Mouse (Mus musculus) myocyte (in vitro differentiated cells): ENCODE measurements around the gene Tff3. TPM values are rescaled to one million over a fixed set of nuclear protein-coding genes. Genes with fewer than 3 reads are reported as not detected.

Experiments used
- H3K27me3 ChIP-seq: one replicate; pipeline ENCODE4 v1.6.1; 2011; ENCODE audit not compliant: control insufficient read depth, insufficient read depth, insufficient read length
- H3K36me3 ChIP-seq: one replicate; pipeline ENCODE4 v1.6.1; 2011; ENCODE audit not compliant: control insufficient read depth, insufficient read depth
- H3K4me2 ChIP-seq: one replicate; pipeline ENCODE4 v1.6.1; 2011; ENCODE audit warnings: low read depth, control low read depth
- H3K4me3 ChIP-seq: one replicate; pipeline ENCODE4 v1.5.1; 2011; ENCODE audit warnings: mild to moderate bottlenecking, control low read depth, moderate library complexity
- H3K79me2 ChIP-seq: one replicate; pipeline ENCODE4 v1.6.1; 2011; ENCODE audit not compliant: control insufficient read depth, insufficient read depth
- H3ac ChIP-seq: one replicate; pipeline ENCODE4 v1.6.1; 2011; ENCODE audit not compliant: control insufficient read depth, insufficient read length
- CEBPB ChIP-seq: IDR thresholded peaks from 2 replicates; pipeline ENCODE4 v1.6.1; 2011; ENCODE audit warnings: mild to moderate bottlenecking, moderate library complexity; ENCODE audit not compliant: poor library complexity, insufficient read depth, severe bottlenecking
- E2F4 ChIP-seq: IDR thresholded peaks from one replicate; pipeline ENCODE4 v1.6.1; 2011; ENCODE audit warnings: mild to moderate bottlenecking, control low read depth, moderate library complexity; ENCODE audit not compliant: insufficient read depth
- MAX ChIP-seq: IDR thresholded peaks from one replicate; pipeline ENCODE4 v1.6.1; 2011; ENCODE audit warnings: low read depth, mild to moderate bottlenecking, control low read depth
- MYOD1 ChIP-seq, 3 experiments: IDR thresholded peaks; one replicate each; pipeline ENCODE4 v1.6.1; 2011; ENCODE audit warnings: control low read depth in 2 of 3, low read depth in 2 of 3, mild to moderate bottlenecking in 2 of 3, moderate library complexity in 1 of 3; ENCODE audit not compliant: insufficient read length in 2 of 3, control insufficient read depth in 1 of 3
- MYOG ChIP-seq, 3 experiments: IDR thresholded peaks; one replicate each; pipeline ENCODE4 v1.6.1; 2011; ENCODE audit warnings: control low read depth in 2 of 3, low read depth in 2 of 3, mild to moderate bottlenecking in 2 of 3; ENCODE audit not compliant: insufficient read length in 2 of 3, control insufficient read depth in 1 of 3, insufficient read depth in 1 of 3
- POLR2A ChIP-seq: IDR thresholded peaks from one replicate; pipeline ENCODE4 v1.6.1; 2011; ENCODE audit warnings: low read depth, mild to moderate bottlenecking, control low read depth, moderate library complexity; ENCODE audit not compliant: insufficient read length
- POLR2AphosphoS2 ChIP-seq: IDR thresholded peaks from one replicate; pipeline ENCODE4 v1.6.1; 2011; ENCODE audit warnings: low read depth, control low read depth; ENCODE audit not compliant: insufficient read length
- REST ChIP-seq: IDR thresholded peaks from one replicate; pipeline ENCODE4 v1.6.1; 2011; ENCODE audit warnings: mild to moderate bottlenecking, control low read depth, moderate library complexity; ENCODE audit not compliant: insufficient read depth, insufficient read length
- SRF ChIP-seq: IDR thresholded peaks from one replicate; pipeline ENCODE4 v1.6.1; 2011; ENCODE audit warnings: low read depth; ENCODE audit not compliant: control insufficient read depth, insufficient read length
- TCF12 ChIP-seq: IDR thresholded peaks from one replicate; pipeline ENCODE4 v1.6.1; 2011; ENCODE audit warnings: mild to moderate bottlenecking, control low read depth; ENCODE audit not compliant: poor library complexity, insufficient read depth, severe bottlenecking
- TCF3 ChIP-seq: IDR thresholded peaks from one replicate; pipeline ENCODE4 v1.6.1; 2011; ENCODE audit warnings: low read depth, control low read depth; ENCODE audit not compliant: insufficient read length
- USF1 ChIP-seq: IDR thresholded peaks from one replicate; pipeline ENCODE4 v1.6.1; 2011; ENCODE audit warnings: low read depth, mild to moderate bottlenecking, control low read depth, moderate library complexity
- polyA plus RNA-seq: library from polyadenylated mRNA; unstranded; fragments of >200 nt; fragmentation: generic; extraction: Trizol; gene quantifications from one replicate; pipeline ENCODE4 v1.2.1, GENCODE M21; 2012; ENCODE audit warnings: missing spikeins

The Tff3 gene
- polyA plus RNA-seq, 1 experiment: not detected

DNA sequence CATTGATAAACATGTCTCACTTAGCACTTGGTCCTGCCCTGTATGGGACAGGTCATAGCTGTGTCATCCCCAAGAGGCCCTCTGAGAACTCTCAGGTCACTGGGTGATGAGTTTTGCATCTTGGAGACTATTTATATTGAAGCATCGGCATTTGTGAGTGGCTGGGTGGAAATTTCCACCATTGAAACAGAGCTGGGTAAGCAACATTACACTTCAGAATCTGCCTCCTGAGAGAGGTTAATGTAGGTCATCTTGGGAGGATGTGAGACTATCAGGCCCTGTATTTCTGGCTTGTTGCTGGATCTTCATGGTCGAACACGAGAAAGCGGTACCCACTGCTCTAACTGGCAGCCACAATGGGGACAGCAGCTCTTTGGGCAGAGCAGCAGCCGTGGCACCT, 54.0 kb downstream of the Tff3 start:
- Histone ChIP-seq H3K27me3 (no peaks in the 10 kb centered on the region), H3K79me2 (no peaks in the 10 kb centered on the region), H3K4me2 (no peak overlapping the region), H3K4me3 (no peak overlapping the region), H3K36me3 (no peaks in the 10 kb centered on the region), H3ac (no peak overlapping the region)
- TF ChIP-seq POLR2AphosphoS2: no peak
- no peak for TF ChIP-seq REST
- TF ChIP-seq MYOG (IDR thresholded peaks at IDR 0.05; ENCODE audit: control insufficient read depth in 1 of 3, insufficient read depth in 1 of 3, insufficient read length in 2 of 3, low read depth in 2 of 3): no peak
- TF ChIP-seq CEBPB: no peak
- no peak for TF ChIP-seq USF1
- TF ChIP-seq POLR2A: no peak
- no peak for TF ChIP-seq SRF
- TF ChIP-seq MAX: no peak
- TF ChIP-seq TCF3: no peak
- TF ChIP-seq TCF12: no peak
- no peak for TF ChIP-seq MYOD1 (IDR thresholded peaks at IDR 0.05; ENCODE audit: control insufficient read depth in 1 of 3, insufficient read length in 2 of 3, low read depth in 2 of 3)
- TF ChIP-seq E2F4: no peak

Other genes with a start within 250 kb of the Tff3 start
- gene Glp1r, start 227.8 kb downstream of the Tff3 start, polyA plus RNA-seq: 1.3 TPM
- gene Umodl1, start 175.0 kb downstream of the Tff3 start, polyA plus RNA-seq: not detected
- gene Abcg1, start 72.0 kb downstream of the Tff3 start, polyA plus RNA-seq: 0.94 TPM
- gene Tff2, start 14.6 kb upstream of the Tff3 start, polyA plus RNA-seq: not detected
- 0.85 TPM for gene Tff1, start 35.6 kb upstream of the Tff3 start, polyA plus RNA-seq
- gene Tmprss3, start 69.3 kb upstream of the Tff3 start, polyA plus RNA-seq: not detected
- gene Ubash3a, start 78.2 kb upstream of the Tff3 start, polyA plus RNA-seq: not detected
- gene Rsph1, start 147.7 kb upstream of the Tff3 start, polyA plus RNA-seq: 0.30 TPM
- gene Slc37a1, start 157.1 kb upstream of the Tff3 start, polyA plus RNA-seq: 0.12 TPM